Mouse (Mus musculus): Measurements from ENCODE around the gene Gm20479. TPM values are rescaled to one million over a fixed set of nuclear protein-coding genes. Genes with fewer than 3 reads are reported as not detected.

The Gm20479 gene
- polyA plus RNA-seq, 1 experiment: not detected

- no peak for DNase-seq (ENCODE audit: low read depth)
Measured at GRCm38 (mm10) chr7:27334405-27334911, 22.8 kb downstream of the Gm20479 start.

- DNase-seq (ENCODE audit: low read depth): no peak
Measured at GRCm38 (mm10) chr7:27333316-27333941, 23.8 kb downstream of the Gm20479 start.

GRCm38 (mm10) chr7:27332353-27333199 is 24.6 kb downstream of the Gm20479 start:
- no peak for DNase-seq (ENCODE audit: low read depth)

GRCm38 (mm10) chr7:27331854-27332253 is 25.4 kb downstream of the Gm20479 start:
- no peak for DNase-seq (ENCODE audit: low read depth)

- no peak for DNase-seq (ENCODE audit: low read depth)
Measured at GRCm38 (mm10) chr7:27331541-27331851, 25.7 kb downstream of the Gm20479 start.

GRCm38 (mm10) chr7:27330709-27331540 is 26.3 kb downstream of the Gm20479 start:
- DNase-seq (ENCODE audit: low read depth): no peak

- DNase-seq (ENCODE audit: low read depth): no peak
Measured at GRCm38 (mm10) chr7:27329981-27330380, 27.2 kb downstream of the Gm20479 start.

GRCm38 (mm10) chr7:27329326-27329947 is 27.8 kb downstream of the Gm20479 start:
- no peak for DNase-seq (ENCODE audit: low read depth)

- no peak for DNase-seq (ENCODE audit: low read depth)
Measured at GRCm38 (mm10) chr7:27328648-27329047, 28.6 kb downstream of the Gm20479 start.

- no peak for DNase-seq (ENCODE audit: low read depth)
Measured at GRCm38 (mm10) chr7:27328161-27328560, 29.1 kb downstream of the Gm20479 start.

GRCm38 (mm10) chr7:27327500-27327899 is 29.7 kb downstream of the Gm20479 start:
- no peak for DNase-seq (ENCODE audit: low read depth)

- DNase-seq (ENCODE audit: low read depth): no peak
Measured at GRCm38 (mm10) chr7:27326101-27326880, 30.9 kb downstream of the Gm20479 start.

GRCm38 (mm10) chr7:27325697-27326096 is 31.5 kb downstream of the Gm20479 start:
- no peak for DNase-seq (ENCODE audit: low read depth)

GRCm38 (mm10) chr7:27324928-27325327 is 32.3 kb downstream of the Gm20479 start:
- no peak for DNase-seq (ENCODE audit: low read depth)

- DNase-seq (ENCODE audit: low read depth): no peak
Measured at GRCm38 (mm10) chr7:27324161-27324560, 33.1 kb downstream of the Gm20479 start.

GRCm38 (mm10) chr7:27323001-27323400 is 34.2 kb downstream of the Gm20479 start:
- no peak for DNase-seq (ENCODE audit: low read depth)

- no peak for DNase-seq (ENCODE audit: low read depth)
Measured at GRCm38 (mm10) chr7:27322291-27322690, 34.9 kb downstream of the Gm20479 start.

GRCm38 (mm10) chr7:27319411-27319810 is 37.8 kb downstream of the Gm20479 start:
- no peak for DNase-seq (ENCODE audit: low read depth)

GRCm38 (mm10) chr7:27315958-27316357 is 41.3 kb downstream of the Gm20479 start:
- no peak for DNase-seq (ENCODE audit: low read depth)

- DNase-seq (ENCODE audit: low read depth): no peak
Measured at GRCm38 (mm10) chr7:27314393-27314792, 42.8 kb downstream of the Gm20479 start.

All from gonadal fat pad, adult 2 months (tissue).